Mouse (Mus musculus): ENCODE data around the gene Adcy1. TPM values are rescaled to one million over a fixed set of nuclear protein-coding genes. Genes with fewer than 3 reads are reported as not detected.
A peak's percentile ranks its signal among the peaks of the same experiment; 100 is the strongest.

The Adcy1 gene
- polyA plus RNA-seq (2012; rRNA removed) (0.13 and 0.14 TPM in 2 replicates), polyA plus RNA-seq (2014; fragmentation: Nextera tagmentation; extraction: Ambion mirVana) (0.15 and 0.24 TPM in 2 replicates)

- TF ChIP-seq CTCF (IDR thresholded peaks at IDR 0.05; ENCODE audit: low read depth) (no peak), EP300 (IDR thresholded peaks at IDR 0.05; ENCODE audit: low read depth) (no peak)
- no peaks in the 10 kb centered on the region for H3K4me1 ChIP-seq (replicated peaks; ENCODE audit: control insufficient read depth in 2 of 2, insufficient read depth in 2 of 2, low read length in 1 of 2)
- 2% methylated on average over 42 of the region's 69 CpGs for WGBS (ENCODE audit: insufficient replicate concordance)
- H3K4me3 ChIP-seq (ENCODE audit: insufficient read depth in 1 of 2, low read depth in 2 of 2, low read length in 2 of 2), result peak within 1 kb of the TSS; percentile 20 to 41; a peak in 3 of 4 replicates
- peak within 1 kb of the TSS; percentile 44 for H3K4me2 ChIP-seq (ENCODE audit: low read depth)
- H3K36me3 ChIP-seq (replicated peaks; ENCODE audit: control insufficient read depth, insufficient read depth, low read depth), result no peaks in the 10 kb centered on the region
- H3K9ac ChIP-seq (replicated peaks), result no peak within 1 kb of the TSS
- DNase-seq (ENCODE audit: low read depth in 3 of 3, low spot score in 3 of 3) (no peak), ATAC-seq (ENCODE audit: insufficient read depth) (no peak)
- H3K27me3 ChIP-seq (ENCODE audit: control insufficient read depth, insufficient read depth, low read length), result peaks cover 33% of the 10 kb centered on the region
- no peak within 1 kb of the TSS for H3K27ac ChIP-seq
- no peaks in the 10 kb centered on the region for H3K9me3 ChIP-seq (ENCODE audit: control insufficient read depth, low read length)
Measured at GRCm38 (mm10) chr11:7063001-7063584, at the start of gene Adcy1. Adcy1 (plus strand) TSS chr11:7063489.

GRCm38 (mm10) chr11:7016907-7017306 is 46.4 kb upstream of the Adcy1 start:
- Histone ChIP-seq H3K4me2 (ENCODE audit: low read depth) (no peak overlapping the region), H3K9me3 (ENCODE audit: control insufficient read depth, low read length) (no peaks in the 10 kb centered on the region), H3K27ac (no peak overlapping the region), H3K4me3 (ENCODE audit: insufficient read depth in 1 of 2, low read depth in 2 of 2, low read length in 2 of 2) (no peak overlapping the region), H3K9ac (replicated peaks) (no peak overlapping the region), H3K36me3 (replicated peaks; ENCODE audit: control insufficient read depth, insufficient read depth, low read depth) (no peaks in the 10 kb centered on the region), H3K4me1 (replicated peaks; ENCODE audit: control insufficient read depth in 2 of 2, insufficient read depth in 2 of 2, low read length in 1 of 2) (no peaks in the 10 kb centered on the region), H3K27me3 (ENCODE audit: control insufficient read depth, insufficient read depth, low read length) (no peaks in the 10 kb centered on the region)
- WGBS (ENCODE audit: insufficient replicate concordance), result 68% methylated on average over 12 of the region's 12 CpGs
- no peak for DNase-seq (ENCODE audit: low read depth in 3 of 3, low spot score in 3 of 3)
- ATAC-seq (ENCODE audit: insufficient read depth), result no peak
- TF ChIP-seq EP300 (IDR thresholded peaks at IDR 0.05; ENCODE audit: low read depth) (no peak), CTCF (IDR thresholded peaks at IDR 0.05; ENCODE audit: low read depth) (no peak)

GRCm38 (mm10) chr11:7018078-7018477 is 45.2 kb upstream of the Adcy1 start:
- ATAC-seq (ENCODE audit: insufficient read depth), result no peak
- no peak for TF ChIP-seq CTCF (IDR thresholded peaks at IDR 0.05; ENCODE audit: low read depth)

GRCm38 (mm10) chr11:7019006-7019525 is 44.2 kb upstream of the Adcy1 start:
- ATAC-seq (ENCODE audit: insufficient read depth) (no peak), DNase-seq (ENCODE audit: low read depth in 3 of 3, low spot score in 3 of 3) (no peak)
- Histone ChIP-seq H3K27ac (no peak overlapping the region), H3K4me3 (ENCODE audit: insufficient read depth in 1 of 2, low read depth in 2 of 2, low read length in 2 of 2) (no peak overlapping the region), H3K4me2 (ENCODE audit: low read depth) (no peak overlapping the region), H3K4me1 (replicated peaks; ENCODE audit: control insufficient read depth in 2 of 2, insufficient read depth in 2 of 2, low read length in 1 of 2) (no peaks in the 10 kb centered on the region), H3K27me3 (ENCODE audit: control insufficient read depth, insufficient read depth, low read length) (no peaks in the 10 kb centered on the region), H3K9ac (replicated peaks) (no peak overlapping the region), H3K9me3 (ENCODE audit: control insufficient read depth, low read length) (no peaks in the 10 kb centered on the region), H3K36me3 (replicated peaks; ENCODE audit: control insufficient read depth, insufficient read depth, low read depth) (no peaks in the 10 kb centered on the region)
- TF ChIP-seq EP300 (IDR thresholded peaks at IDR 0.05; ENCODE audit: low read depth) (no peak), CTCF (IDR thresholded peaks at IDR 0.05; ENCODE audit: low read depth) (no peak)
- 55% methylated on average over 7 of the region's 7 CpGs for WGBS (ENCODE audit: insufficient replicate concordance)

More at GRCm38 (mm10) chr11:7018078-7018477, 45.2 kb upstream of the Adcy1 start:
- Histone ChIP-seq H3K27me3 (ENCODE audit: control insufficient read depth, insufficient read depth, low read length) (no peaks in the 10 kb centered on the region), H3K36me3 (replicated peaks; ENCODE audit: control insufficient read depth, insufficient read depth, low read depth) (no peaks in the 10 kb centered on the region), H3K4me2 (ENCODE audit: low read depth) (no peak overlapping the region), H3K27ac (no peak overlapping the region), H3K4me1 (replicated peaks; ENCODE audit: control insufficient read depth in 2 of 2, insufficient read depth in 2 of 2, low read length in 1 of 2) (no peaks in the 10 kb centered on the region), H3K9me3 (ENCODE audit: control insufficient read depth, low read length) (no peaks in the 10 kb centered on the region), H3K4me3 (ENCODE audit: insufficient read depth in 1 of 2, low read depth in 2 of 2, low read length in 2 of 2) (no peak overlapping the region), H3K9ac (replicated peaks) (no peak overlapping the region)
- 68% methylated on average over 5 of the region's 5 CpGs for WGBS (ENCODE audit: insufficient replicate concordance)
- no peak for DNase-seq (ENCODE audit: low read depth in 3 of 3, low spot score in 3 of 3)

- WGBS (ENCODE audit: insufficient replicate concordance), result 42% methylated on average over 2 of the region's 2 CpGs
- no peak for ATAC-seq (ENCODE audit: insufficient read depth)
Measured at GRCm38 (mm10) chr11:7033063-7033462, 30.2 kb upstream of the Adcy1 start.

More at GRCm38 (mm10) chr11:7033063-7033462, 30.2 kb upstream of the Adcy1 start:
- no peak overlapping the region for H3K4me2 ChIP-seq (ENCODE audit: low read depth)
- no peak overlapping the region for H3K4me3 ChIP-seq (ENCODE audit: insufficient read depth in 1 of 2, low read depth in 2 of 2, low read length in 2 of 2)
- no peaks in the 10 kb centered on the region for H3K4me1 ChIP-seq (replicated peaks; ENCODE audit: control insufficient read depth in 2 of 2, insufficient read depth in 2 of 2, low read length in 1 of 2)
- H3K27me3 ChIP-seq (ENCODE audit: control insufficient read depth, insufficient read depth, low read length), result no peaks in the 10 kb centered on the region
- H3K9ac ChIP-seq (replicated peaks), result no peak overlapping the region
- no peak overlapping the region for H3K27ac ChIP-seq
- DNase-seq (ENCODE audit: low read depth in 3 of 3, low spot score in 3 of 3), result no peak
- H3K9me3 ChIP-seq (ENCODE audit: control insufficient read depth, low read length), result no peaks in the 10 kb centered on the region
- TF ChIP-seq EP300 (IDR thresholded peaks at IDR 0.05; ENCODE audit: low read depth) (no peak), CTCF (IDR thresholded peaks at IDR 0.05; ENCODE audit: low read depth) (no peak)
- no peaks in the 10 kb centered on the region for H3K36me3 ChIP-seq (replicated peaks; ENCODE audit: control insufficient read depth, insufficient read depth, low read depth)
